Mouse (Mus musculus): ENCODE data around the gene Gtdc1. TPM values are rescaled to one million over a fixed set of nuclear protein-coding genes. Genes with fewer than 3 reads are reported as not detected.
"Not testable (repeated sequence)": the region's sequence is repeated elsewhere in the genome, so short reads cannot be mapped to it uniquely, and the experiment has no call there.

Gtdc1 gene
- polyA plus RNA-seq, 1 experiment from 2014 or later, result 9.2 TPM

DNA sequence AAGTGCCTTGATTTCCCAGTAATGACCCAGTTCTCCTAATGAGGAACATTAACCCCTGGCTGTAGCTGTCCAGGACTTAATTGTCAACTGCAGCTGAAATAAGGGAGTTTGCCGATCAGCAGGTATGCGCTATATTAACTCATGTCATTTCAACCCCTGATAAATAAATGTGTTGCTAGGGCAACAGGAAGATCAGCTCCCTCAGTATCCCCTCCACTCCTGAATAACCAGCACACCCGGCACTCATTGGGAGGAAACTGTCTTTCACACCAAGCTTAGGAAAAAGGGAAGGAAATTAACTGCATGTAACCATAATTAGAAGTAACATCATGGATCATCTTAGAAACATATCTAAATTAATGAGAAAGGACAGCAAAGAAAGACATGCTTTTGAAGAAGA, 302.3 kb downstream of the Gtdc1 start:
- Histone ChIP-seq H3K9me3 (no peaks in the 10 kb centered on the region), H3K27me3 (replicated peaks; ENCODE audit: low read depth, poor library complexity, severe bottlenecking) (no peaks in the 10 kb centered on the region), H3K36me3 (replicated peaks) (no peaks in the 10 kb centered on the region), H3K27ac (replicated peaks) (no peak overlapping the region), H3K4me1 (no peaks in the 10 kb centered on the region), H3K4me3 (no peak overlapping the region)
- WGBS, result 79% methylated on average over 3 of the region's 3 CpGs
- DNase-seq (ENCODE audit: low spot score), result no peak

DNA sequence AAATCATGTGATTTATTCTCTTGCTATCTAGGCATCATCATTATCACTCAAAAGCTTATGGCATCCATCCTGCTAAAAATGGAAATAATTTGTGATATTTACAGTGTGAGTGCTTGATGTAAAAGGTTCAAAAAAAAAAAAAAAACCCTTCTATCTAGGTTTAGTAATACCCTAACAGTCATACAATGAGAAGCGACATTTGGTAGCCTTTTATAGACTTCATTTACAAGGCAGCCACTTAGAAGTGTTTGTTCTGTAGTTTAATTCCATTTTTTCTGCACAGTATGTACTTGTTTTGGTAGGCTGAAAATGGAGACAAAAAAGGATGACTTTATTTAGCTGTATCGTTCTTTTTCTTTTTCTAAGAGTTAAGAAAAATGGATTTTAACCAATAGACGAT, 305.0 kb downstream of the Gtdc1 start:
- no peaks in the 10 kb centered on the region for H3K27me3 ChIP-seq (replicated peaks; ENCODE audit: low read depth, poor library complexity, severe bottlenecking)
- no peaks in the 10 kb centered on the region for H3K4me1 ChIP-seq
- no peaks in the 10 kb centered on the region for H3K9me3 ChIP-seq
- no peaks in the 10 kb centered on the region for H3K36me3 ChIP-seq (replicated peaks)
- no peak overlapping the region for H3K4me3 ChIP-seq
- no peak overlapping the region for H3K27ac ChIP-seq (replicated peaks)
- 92% methylated on average over 3 of the region's 3 CpGs for WGBS
- DNase-seq (ENCODE audit: low spot score), result no peak

DNA sequence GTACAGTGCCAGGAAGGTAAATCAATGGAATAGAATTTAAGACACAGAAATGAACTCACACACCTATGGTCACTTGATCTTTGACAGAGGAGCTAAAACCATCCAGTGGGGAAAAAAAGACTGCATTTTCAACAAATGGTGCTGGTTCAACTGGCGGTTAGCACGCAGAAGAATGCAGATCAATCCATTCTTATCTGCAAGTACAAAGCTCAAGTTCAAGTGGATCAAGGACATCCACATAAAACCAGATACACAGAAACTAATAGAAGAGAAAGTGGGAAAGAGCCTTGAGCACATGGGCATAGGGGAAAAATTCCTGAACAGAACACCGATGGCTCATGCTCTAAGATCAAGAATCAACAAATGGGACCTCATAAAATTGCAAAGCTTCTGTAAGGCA, 327.8 kb downstream of the Gtdc1 start:
- WGBS, result 95% methylated on average over 3 of the region's 3 CpGs

DNA sequence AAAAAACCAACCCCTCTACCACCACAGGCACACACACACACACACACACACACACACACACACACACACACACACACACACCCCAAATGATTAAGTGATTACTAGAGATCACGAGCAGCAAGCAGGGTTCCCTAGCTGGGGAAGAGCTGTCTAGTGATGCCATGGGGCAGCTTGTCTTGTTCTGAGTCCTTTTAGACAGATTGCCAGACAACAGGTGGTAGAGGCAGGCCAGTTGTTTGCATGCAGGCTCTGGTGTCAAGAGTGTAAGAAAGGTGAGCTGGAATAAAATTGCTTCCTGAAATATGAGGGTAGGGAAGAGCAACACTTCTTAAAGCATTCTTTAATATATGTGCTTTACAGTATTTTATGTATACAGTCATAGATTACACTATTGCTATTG, 333.2 kb downstream of the Gtdc1 start:
- Histone ChIP-seq H3K36me3 (replicated peaks) (no peaks in the 10 kb centered on the region), H3K4me1 (0 out of 2 replicates have a peak, but pooled peaks cover 5% of the 10 kb centered on the region), H3K27me3 (replicated peaks; ENCODE audit: low read depth, poor library complexity, severe bottlenecking) (no peaks in the 10 kb centered on the region), H3K9me3 (no peaks in the 10 kb centered on the region), H3K4me3 (no peak overlapping the region), H3K27ac (replicated peaks) (no peak overlapping the region)
- no peak for DNase-seq (ENCODE audit: low spot score)
- WGBS, result 57% methylated on average over 1 of the region's 1 CpGs

More for the DNA sequence above, 327.8 kb downstream of the Gtdc1 start:
- not testable (repeated sequence) for DNase-seq (ENCODE audit: low spot score); H3K27ac ChIP-seq (replicated peaks); H3K9me3 ChIP-seq; H3K27me3 ChIP-seq (replicated peaks; ENCODE audit: low read depth, poor library complexity, severe bottlenecking); H3K36me3 ChIP-seq (replicated peaks); H3K4me1 ChIP-seq; H3K4me3 ChIP-seq

DNA sequence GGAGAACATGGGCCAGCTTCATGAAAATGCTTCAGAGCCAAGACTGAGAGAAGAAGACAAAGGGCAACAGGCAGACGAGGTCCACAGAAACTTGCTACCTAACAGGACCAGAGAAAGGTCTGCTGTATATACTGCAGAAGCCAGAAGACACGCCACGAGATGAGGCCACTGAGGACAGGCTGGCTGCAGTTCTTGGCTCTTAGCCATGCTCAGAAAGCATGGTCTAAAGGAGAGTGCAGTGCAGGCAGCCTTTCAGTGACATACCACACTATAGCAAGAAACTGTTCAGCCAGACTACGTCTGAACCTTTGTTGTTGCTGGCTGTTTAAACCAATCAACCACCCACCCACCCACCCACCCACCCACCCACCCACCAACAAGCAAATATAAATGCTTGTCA, 336.6 kb downstream of the Gtdc1 start:
- no peaks in the 10 kb centered on the region for H3K4me1 ChIP-seq
- DNase-seq (ENCODE audit: low spot score), result no peak
- no peak overlapping the region for H3K4me3 ChIP-seq
- H3K27me3 ChIP-seq (replicated peaks; ENCODE audit: low read depth, poor library complexity, severe bottlenecking), result no peaks in the 10 kb centered on the region
- H3K36me3 ChIP-seq (replicated peaks), result no peaks in the 10 kb centered on the region
- H3K27ac ChIP-seq (replicated peaks), result no peak overlapping the region
- no peaks in the 10 kb centered on the region for H3K9me3 ChIP-seq
- 79% methylated on average over 4 of the region's 4 CpGs for WGBS

DNA sequence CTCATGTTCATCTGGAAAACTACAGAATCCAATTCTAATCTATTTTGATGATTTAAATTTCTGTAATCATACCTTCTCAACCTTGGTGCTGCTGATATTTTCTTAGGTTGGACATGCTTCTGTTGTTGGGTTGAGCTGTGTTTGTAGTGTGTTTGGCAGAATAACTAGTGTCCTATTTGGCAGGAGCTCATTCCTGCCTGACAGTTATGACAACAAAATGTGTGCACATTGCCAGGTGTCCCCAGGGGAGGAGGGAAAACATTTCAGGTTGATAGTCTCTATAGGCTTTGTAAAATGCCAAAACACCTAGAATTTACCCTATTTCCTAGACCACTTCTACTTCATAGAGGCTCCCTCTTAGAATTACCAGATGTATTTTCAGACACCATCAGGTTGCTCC, 343.4 kb downstream of the Gtdc1 start:
- no peaks in the 10 kb centered on the region; the same call in 1 of the 2 replicates for H3K36me3 ChIP-seq (replicated peaks)
- H3K27ac ChIP-seq (replicated peaks), result no peak overlapping the region
- H3K4me3 ChIP-seq, result no peak overlapping the region
- no peaks in the 10 kb centered on the region for H3K4me1 ChIP-seq
- no peaks in the 10 kb centered on the region for H3K27me3 ChIP-seq (replicated peaks; ENCODE audit: low read depth, poor library complexity, severe bottlenecking)
- DNase-seq (ENCODE audit: low spot score), result no peak
- H3K9me3 ChIP-seq, result peaks cover 4% of the 10 kb centered on the region; the same call in 1 of the 2 replicates

DNA sequence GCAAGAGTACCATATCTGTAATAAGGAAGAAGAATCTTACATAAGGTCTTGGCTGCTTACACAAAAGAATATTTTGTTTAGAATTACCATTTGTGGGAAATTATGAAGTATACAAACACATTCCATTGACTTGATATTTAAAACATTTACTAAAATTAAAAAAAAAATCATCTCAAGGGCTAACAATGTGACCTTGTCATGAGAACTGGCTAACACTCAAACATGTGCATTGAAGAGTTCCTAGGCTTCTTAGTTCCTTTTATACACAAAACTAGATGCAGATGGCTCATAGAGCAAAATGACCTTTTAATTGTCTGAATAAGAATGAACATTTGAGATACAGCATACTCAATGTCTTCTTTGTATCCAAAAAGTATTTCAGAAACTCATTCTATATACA, 344.0 kb downstream of the Gtdc1 start:
- H3K9me3 ChIP-seq, result peaks cover 4% of the 10 kb centered on the region; the same call in 1 of the 2 replicates
- no peaks in the 10 kb centered on the region; the same call in 1 of the 2 replicates for H3K36me3 ChIP-seq (replicated peaks)
- H3K4me3 ChIP-seq, result no peak overlapping the region
- no peak for DNase-seq (ENCODE audit: low spot score)
- H3K4me1 ChIP-seq, result no peaks in the 10 kb centered on the region
- H3K27ac ChIP-seq (replicated peaks), result no peak overlapping the region
- no peaks in the 10 kb centered on the region for H3K27me3 ChIP-seq (replicated peaks; ENCODE audit: low read depth, poor library complexity, severe bottlenecking)

DNA sequence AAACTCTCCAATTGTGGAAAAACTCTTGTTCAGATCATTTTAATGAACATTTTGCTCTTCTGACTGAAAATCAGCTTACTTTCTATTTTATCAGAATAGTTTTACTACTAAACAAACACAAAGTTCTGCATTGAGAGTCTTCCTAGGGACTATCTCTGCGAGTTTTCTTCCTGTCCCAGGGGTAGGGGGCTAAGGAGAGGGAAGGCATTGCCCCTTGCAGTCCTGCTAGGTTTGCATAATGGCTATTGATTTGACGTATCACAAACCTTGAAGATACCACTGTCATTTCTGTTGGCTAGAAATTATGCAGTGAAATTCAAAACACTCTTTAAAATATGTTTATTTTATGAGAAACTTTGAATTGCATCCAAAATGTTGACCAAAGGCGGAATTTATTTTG, 355.6 kb downstream of the Gtdc1 start:
- no peaks in the 10 kb centered on the region for H3K36me3 ChIP-seq (replicated peaks)
- H3K9me3 ChIP-seq, result no peaks in the 10 kb centered on the region
- H3K27me3 ChIP-seq (replicated peaks; ENCODE audit: low read depth, poor library complexity, severe bottlenecking), result no peaks in the 10 kb centered on the region
- no peak overlapping the region for H3K4me3 ChIP-seq
- peaks cover 3% of the 10 kb centered on the region for H3K4me1 ChIP-seq
- DNase-seq (ENCODE audit: low spot score), result no peak
- no peak overlapping the region for H3K27ac ChIP-seq (replicated peaks)
- WGBS, result 59% methylated on average over 3 of the region's 3 CpGs

DNA sequence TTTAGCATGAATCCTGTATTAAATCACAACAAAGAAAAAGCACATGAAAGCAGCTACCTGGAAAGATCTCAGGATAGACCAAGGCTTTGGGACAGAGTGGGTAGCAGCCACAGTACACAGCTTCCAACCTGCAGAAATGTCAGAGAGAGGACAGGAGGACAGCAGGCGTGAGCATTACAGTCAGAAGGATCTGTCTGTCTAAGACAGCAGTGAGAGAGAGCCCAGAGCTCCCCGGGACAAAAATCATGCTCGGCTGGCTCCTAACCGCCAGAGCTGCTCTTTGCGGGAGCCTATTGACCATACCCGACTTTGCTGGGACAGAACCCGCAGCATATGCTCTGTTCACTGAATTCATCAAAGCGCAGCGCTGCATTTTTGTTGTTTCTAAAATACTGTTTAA, 356.3 kb downstream of the Gtdc1 start:
- WGBS, result 40% methylated on average over 9 of the region's 9 CpGs
- Histone ChIP-seq H3K27me3 (replicated peaks; ENCODE audit: low read depth, poor library complexity, severe bottlenecking) (no peaks in the 10 kb centered on the region), H3K36me3 (replicated peaks) (no peaks in the 10 kb centered on the region), H3K9me3 (no peaks in the 10 kb centered on the region), H3K4me1 (peaks cover 3% of the 10 kb centered on the region), H3K27ac (replicated peaks) (no peak overlapping the region), H3K4me3 (no peak overlapping the region)
- no peak for DNase-seq (ENCODE audit: low spot score)

DNA sequence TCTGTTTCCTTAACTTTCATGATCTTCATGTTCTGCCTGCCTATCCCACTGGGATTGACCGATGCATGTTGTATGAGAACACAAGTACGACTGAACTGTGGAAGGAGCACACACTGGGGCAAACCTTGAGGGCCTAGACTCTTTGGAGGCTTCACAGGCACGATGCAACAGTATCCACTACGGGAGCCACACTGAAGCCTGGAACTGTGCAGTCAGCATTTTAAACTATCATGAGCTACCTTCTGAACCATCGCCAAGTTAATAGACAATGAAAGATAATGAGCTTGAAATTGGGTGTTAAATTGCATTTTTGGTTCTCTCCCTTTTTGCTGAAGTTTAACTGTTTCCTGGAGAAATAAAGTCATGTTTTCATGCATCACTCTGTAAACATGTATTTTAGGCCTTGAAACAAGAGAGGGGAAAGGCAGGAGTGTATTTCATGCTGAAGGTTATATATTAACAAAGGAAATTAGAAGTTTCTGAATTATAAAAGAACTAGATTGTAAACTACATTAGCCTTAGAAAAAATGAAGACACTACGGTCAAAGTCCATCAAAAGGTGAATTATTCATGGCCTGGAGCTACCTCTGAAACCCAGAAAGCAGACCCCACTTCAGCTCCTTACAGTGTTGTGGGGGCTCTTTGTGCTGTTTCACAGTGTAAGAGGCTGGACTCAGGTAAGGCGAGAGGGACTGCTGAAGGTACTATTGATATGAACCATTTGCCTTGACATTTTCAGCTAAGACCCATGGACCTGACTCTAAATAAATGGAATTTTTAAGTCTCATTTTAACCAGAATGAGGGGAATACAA, 358.1 kb downstream of the Gtdc1 start:
- 71% methylated on average over 7 of the region's 7 CpGs for WGBS
- DNase-seq (ENCODE audit: low spot score), result no peak
- Histone ChIP-seq H3K27me3 (replicated peaks; ENCODE audit: low read depth, poor library complexity, severe bottlenecking) (no peaks in the 10 kb centered on the region), H3K4me3 (no peak overlapping the region), H3K9me3 (no peaks in the 10 kb centered on the region), H3K4me1 (peaks cover 3% of the 10 kb centered on the region), H3K27ac (replicated peaks) (no peak overlapping the region), H3K36me3 (replicated peaks) (no peaks in the 10 kb centered on the region)

DNA sequence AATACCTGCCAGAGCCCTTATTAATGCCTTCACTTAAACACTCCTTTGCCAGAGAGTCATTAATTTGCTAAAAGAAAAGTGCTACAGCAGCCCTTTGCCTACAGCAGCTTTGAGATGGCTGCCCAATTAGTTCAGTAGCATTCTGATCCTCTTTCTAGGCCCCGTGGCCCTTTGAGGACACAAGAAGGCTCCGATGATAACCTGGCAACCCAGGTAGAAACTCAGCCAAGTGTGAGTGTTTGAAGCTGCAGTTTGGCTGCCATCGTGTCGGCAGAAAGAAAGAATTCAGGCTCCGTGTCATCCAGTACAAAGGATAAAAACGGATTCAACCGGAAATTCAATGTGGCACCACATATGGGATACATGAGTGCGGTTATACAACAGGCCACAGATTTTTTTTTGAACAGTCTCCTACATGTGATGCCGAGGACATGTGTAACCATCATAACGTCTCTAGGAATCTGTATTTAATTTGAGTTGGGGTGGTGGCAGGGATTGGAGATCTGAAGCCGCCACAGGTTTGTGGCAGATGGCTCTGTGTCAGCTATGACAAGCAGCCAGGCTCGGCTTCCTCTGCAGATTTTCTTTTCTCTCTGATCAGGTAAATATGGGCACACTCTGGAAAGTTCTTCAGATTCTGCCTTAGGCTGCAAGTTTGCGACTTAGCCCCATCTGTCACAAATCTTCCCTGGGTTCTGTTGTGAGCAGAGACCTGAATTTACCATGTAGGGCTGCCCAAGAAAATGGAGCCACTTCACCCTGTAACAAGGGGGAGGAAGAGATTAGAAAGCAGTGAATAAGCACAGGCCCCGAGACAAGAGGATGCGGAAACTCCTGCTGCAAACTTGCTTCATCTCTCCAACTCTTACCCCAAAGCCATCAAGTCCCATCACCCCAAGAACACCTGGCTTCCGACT, 362.4 kb downstream of the Gtdc1 start:
- 85% methylated on average over 16 of the region's 16 CpGs for WGBS
- H3K36me3 ChIP-seq (replicated peaks), result no peaks in the 10 kb centered on the region
- H3K4me3 ChIP-seq, result no peak overlapping the region
- peaks cover 7% of the 10 kb centered on the region; the same call in 1 of the 2 replicates for H3K27me3 ChIP-seq (replicated peaks; ENCODE audit: low read depth, poor library complexity, severe bottlenecking)
- H3K9me3 ChIP-seq, result no peaks in the 10 kb centered on the region
- no peak for DNase-seq (ENCODE audit: low spot score)
- no peaks in the 10 kb centered on the region for H3K4me1 ChIP-seq
- H3K27ac ChIP-seq (replicated peaks), result no peak overlapping the region

DNA sequence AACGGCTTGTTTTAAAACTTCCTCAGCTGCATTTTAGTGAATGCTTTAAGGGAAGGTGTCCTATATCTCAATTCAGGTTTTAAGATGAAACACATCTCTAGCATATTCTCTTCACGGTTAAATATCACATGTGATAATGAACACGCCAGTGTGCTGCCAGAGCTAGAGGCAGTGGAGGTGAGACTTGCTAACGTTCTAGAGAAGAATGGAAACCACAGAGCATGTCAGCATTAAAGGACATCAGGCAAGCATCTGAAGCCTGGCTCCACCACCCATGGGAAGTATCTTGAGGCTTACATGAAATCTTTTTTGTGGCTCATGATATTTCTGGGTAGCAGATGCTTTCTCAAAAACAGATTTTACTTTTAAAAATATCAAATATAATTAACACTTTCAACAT, 365.7 kb downstream of the Gtdc1 start:
- no peak overlapping the region for H3K4me3 ChIP-seq
- peaks cover 32% of the 10 kb centered on the region for H3K27me3 ChIP-seq (replicated peaks; ENCODE audit: low read depth, poor library complexity, severe bottlenecking)
- H3K27ac ChIP-seq (replicated peaks), result no peak overlapping the region
- H3K9me3 ChIP-seq, result no peaks in the 10 kb centered on the region
- H3K36me3 ChIP-seq (replicated peaks), result no peaks in the 10 kb centered on the region
- 85% methylated on average over 4 of the region's 4 CpGs for WGBS
- peaks cover 29% of the 10 kb centered on the region for H3K4me1 ChIP-seq
- DNase-seq (ENCODE audit: low spot score), result no peak

All from embryonic facial prominence, embryonic 10.5 days (tissue).